Mouse (Mus musculus) liver, adult 2 months (tissue): ENCODE measurements around the gene Kars. TPM values are rescaled to one million over a fixed set of nuclear protein-coding genes. Genes with fewer than 3 reads are reported as not detected.
A peak's percentile ranks its signal among the peaks of the same experiment; 100 is the strongest.

ENCODE experiments used
- DNase-seq: peaks from one replicate; pipeline ENCODE4 v3.0.0-alpha.2; 2011; ENCODE audit warnings: low read depth, low spot score; ENCODE audit errors: extremely low read depth
- H3K27ac ChIP-seq: fragments of 200-500 bp; replicated peaks from 2 replicates; pipeline ENCODE4 v1.5.1; 2012; ENCODE audit warnings: low read depth, mild to moderate bottlenecking, control low read depth, inconsistent platforms, low read length; ENCODE audit not compliant: insufficient read depth
- H3K27me3 ChIP-seq: fragments of 200-500 bp; 2 replicates; pipeline ENCODE4 v1.6.1; 2012; ENCODE audit warnings: mild to moderate bottlenecking, moderate library complexity, low read length, inconsistent platforms; ENCODE audit not compliant: control insufficient read depth, insufficient read depth
- H3K36me3 ChIP-seq: fragments of 200-500 bp; 2 replicates; pipeline ENCODE4 v1.6.1; 2012; ENCODE audit warnings: low read length, inconsistent platforms; ENCODE audit not compliant: control insufficient read depth, insufficient read depth
- H3K4me1 ChIP-seq: fragments of 200-500 bp; 2 replicates; pipeline ENCODE4 v1.6.1; 2011; ENCODE audit warnings: low read length; ENCODE audit not compliant: control insufficient read depth, insufficient read depth
- H3K4me3 ChIP-seq: fragments of 200-500 bp; 2 replicates; pipeline ENCODE4 v1.5.1; 2011; ENCODE audit warnings: low read depth, mild to moderate bottlenecking, control low read depth, low read length, moderate library complexity; ENCODE audit not compliant: insufficient read depth
- H3K79me2 ChIP-seq: fragments of 200-500 bp; 2 replicates; pipeline ENCODE4 v1.6.1; 2012; ENCODE audit warnings: inconsistent platforms, mild to moderate bottlenecking, low read length, moderate library complexity; ENCODE audit not compliant: control insufficient read depth, insufficient read depth
- H3K9ac ChIP-seq: fragments of 200-500 bp; 2 replicates; pipeline ENCODE4 v1.6.1; 2012; ENCODE audit warnings: low read depth, mild to moderate bottlenecking, control low read depth, inconsistent platforms, low read length
- CTCF ChIP-seq: fragments of 200-500 bp; IDR thresholded peaks from 2 replicates; pipeline ENCODE4 v1.5.1; 2011; ENCODE audit warnings: low read depth, low read length, control low read depth
- POLR2A ChIP-seq: fragments of 200-500 bp; IDR thresholded peaks from 2 replicates; pipeline ENCODE4 v1.6.1; 2011; ENCODE audit warnings: low read length, control low read depth; ENCODE audit not compliant: insufficient read depth; ENCODE audit errors: extremely low read depth
- whole genome bisulfite sequencing: fragments of 180-500 bp; shearing (Covaris S2); methylation state at CpG from one replicate; pipeline ENCODE4 v1.1.7; 2018; 5-methylcytosine and 5-hydroxymethylcytosine counted together
- polyA plus RNA-seq: library from polyadenylated mRNA; depleted of rRNA; stranded (reverse); fragments of >200 nt; gene quantifications from 2 replicates; pipeline ENCODE4 v1.2.3, GENCODE M21; 2012
- total RNA-seq: library from RNA; depleted of rRNA; stranded (reverse); fragments of >200 nt; gene quantifications from 2 replicates; pipeline ENCODE4 v1.2.3, GENCODE M21; 2014

The Kars gene
- total and polyA plus RNA-seq, 2 experiments = 29.5 to 50.9 TPM

DNA sequence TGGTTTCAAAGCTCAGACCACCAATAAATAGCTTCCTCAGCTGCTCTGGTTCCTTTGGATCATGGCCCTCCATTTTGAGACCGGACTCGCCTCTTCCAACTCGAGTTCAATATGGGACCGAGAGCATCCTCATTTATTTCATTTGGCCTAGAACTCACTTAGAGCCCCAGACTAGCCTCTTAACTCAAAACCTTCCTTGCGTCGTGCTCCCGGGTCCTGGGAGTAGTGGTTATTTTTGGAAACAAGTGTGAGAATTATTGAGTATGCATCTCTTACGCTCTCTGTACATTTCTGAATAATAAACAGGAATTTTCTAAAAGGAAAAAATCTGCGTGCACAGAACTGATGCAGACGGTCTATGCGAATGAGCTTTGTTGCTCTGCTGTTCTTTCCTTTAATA lies 3.8 kb upstream of the Kars start, which contains the start of gene Gm6793:
Gene Gm6793 (minus strand): TSS at position 101 of the 400 bp plus-strand sequence.
- no peaks in the 10 kb centered on the region for H3K27me3 ChIP-seq
- no peak within 1 kb of the TSS for H3K4me3 ChIP-seq
- WGBS = 95% methylated on average over 11 of the region's 11 CpGs
- no peak for DNase-seq
- H3K79me2 ChIP-seq = peaks cover 3% of the 10 kb centered on the region; the same call in 1 of the 2 replicates
- TF ChIP-seq POLR2A = no peak
- H3K9ac ChIP-seq = no peak within 1 kb of the TSS
- no peaks in the 10 kb centered on the region; the same call in 1 of the 2 replicates for H3K4me1 ChIP-seq
- H3K36me3 ChIP-seq = peaks cover 16% of the 10 kb centered on the region
- no peak within 1 kb of the TSS for H3K27ac ChIP-seq

DNA sequence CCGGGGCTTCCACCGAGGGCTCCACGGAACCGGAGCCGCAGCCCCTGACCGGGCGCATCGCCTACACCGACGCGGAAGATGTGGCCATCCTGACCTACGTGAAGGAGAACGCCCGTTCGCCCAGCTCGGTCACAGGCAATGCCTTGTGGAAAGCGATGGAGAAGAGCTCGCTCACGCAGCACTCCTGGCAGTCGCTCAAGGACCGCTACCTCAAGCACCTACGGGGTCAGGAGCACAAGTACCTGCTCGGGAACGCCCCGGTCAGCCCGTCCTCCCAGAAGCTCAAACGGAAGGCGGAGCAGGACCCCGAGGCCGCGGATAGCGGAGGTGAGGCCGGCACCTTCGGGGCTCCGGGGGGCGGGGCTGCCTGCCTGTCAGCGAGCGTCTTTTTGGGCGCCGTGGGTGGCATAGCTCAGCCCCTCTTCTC lies 706 bp upstream of the Kars start:
- under 1% methylated on average over 40 of the region's 40 CpGs for WGBS
- Histone ChIP-seq H3K27me3 (no peaks in the 10 kb centered on the region), H3K27ac (peak overlapping the region; percentile 57), H3K36me3 (peaks cover 2% of the 10 kb centered on the region; the same call in 1 of the 2 replicates), H3K4me1 (no peaks in the 10 kb centered on the region; the same call in 1 of the 2 replicates), H3K79me2 (peaks cover 8% of the 10 kb centered on the region; the same call in 1 of the 2 replicates), H3K4me3 (peak overlapping the region; percentile 92), H3K9ac (peak overlapping the region; percentile 88)
- peak; percentile 51 for DNase-seq
- TF ChIP-seq CTCF = no peak

DNA sequence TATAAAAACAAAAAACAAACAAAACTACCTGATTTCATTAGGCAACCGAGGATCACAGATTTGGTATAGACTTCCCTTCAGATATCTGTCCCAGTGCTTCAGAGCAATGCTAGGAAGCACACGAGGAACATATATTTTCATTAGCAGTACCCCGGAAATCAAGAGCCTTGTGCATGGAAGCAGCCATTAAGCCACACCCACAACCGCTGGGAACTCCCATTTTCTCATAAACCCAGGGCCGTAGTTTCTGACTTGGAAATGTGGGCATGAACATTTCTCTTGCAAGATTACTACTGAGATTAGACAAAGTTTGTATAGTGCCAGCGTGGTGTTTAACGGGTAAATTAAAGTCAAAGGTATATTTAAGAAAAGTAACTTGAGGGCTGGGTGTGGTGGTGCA lies 1.6 kb downstream of the Kars start:
- Histone ChIP-seq H3K4me3 (no peak overlapping the region), H3K27me3 (no peaks in the 10 kb centered on the region), H3K36me3 (peaks cover 7% of the 10 kb centered on the region; the same call in 1 of the 2 replicates), H3K9ac (no peak overlapping the region), H3K79me2 (peaks cover 8% of the 10 kb centered on the region; the same call in 1 of the 2 replicates), H3K27ac (no peak overlapping the region), H3K4me1 (no peaks in the 10 kb centered on the region; the same call in 1 of the 2 replicates)
- WGBS = 91% methylated on average over 7 of the region's 7 CpGs
- DNase-seq = no peak
- TF ChIP-seq CTCF (no peak), POLR2A (no peak)

DNA sequence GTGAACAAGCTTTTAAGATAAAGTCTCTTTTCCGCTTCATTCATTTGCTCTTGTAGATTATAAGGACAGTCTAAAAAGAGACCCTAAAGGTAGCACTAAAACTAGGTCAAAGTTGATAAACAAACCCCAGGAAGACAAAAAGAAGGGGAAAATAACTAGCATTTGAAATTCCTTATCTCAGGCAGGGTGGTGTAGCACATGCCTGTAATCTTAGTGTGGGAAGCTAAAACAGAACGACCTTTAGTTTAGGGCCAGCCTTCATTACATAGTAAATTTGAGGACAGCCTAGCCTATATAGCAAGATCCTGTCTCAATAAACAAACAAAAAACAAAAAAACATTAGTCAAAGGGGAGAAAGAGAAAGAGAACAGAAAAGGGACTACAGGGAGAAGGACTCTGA lies 3.5 kb downstream of the Kars start:
- H3K27me3 ChIP-seq = no peaks in the 10 kb centered on the region
- TF ChIP-seq POLR2A = no peak
- no peak for TF ChIP-seq CTCF
- no peak for DNase-seq
- no peak overlapping the region for H3K4me3 ChIP-seq
- peaks cover 8% of the 10 kb centered on the region; the same call in 1 of the 2 replicates for H3K79me2 ChIP-seq
- peaks cover 14% of the 10 kb centered on the region; the same call in 1 of the 2 replicates for H3K36me3 ChIP-seq
- H3K27ac ChIP-seq = no peak overlapping the region
- no peak overlapping the region for H3K9ac ChIP-seq
- H3K4me1 ChIP-seq = no peaks in the 10 kb centered on the region; the same call in 1 of the 2 replicates
- 84% methylated on average over 2 of the region's 2 CpGs for WGBS

DNA sequence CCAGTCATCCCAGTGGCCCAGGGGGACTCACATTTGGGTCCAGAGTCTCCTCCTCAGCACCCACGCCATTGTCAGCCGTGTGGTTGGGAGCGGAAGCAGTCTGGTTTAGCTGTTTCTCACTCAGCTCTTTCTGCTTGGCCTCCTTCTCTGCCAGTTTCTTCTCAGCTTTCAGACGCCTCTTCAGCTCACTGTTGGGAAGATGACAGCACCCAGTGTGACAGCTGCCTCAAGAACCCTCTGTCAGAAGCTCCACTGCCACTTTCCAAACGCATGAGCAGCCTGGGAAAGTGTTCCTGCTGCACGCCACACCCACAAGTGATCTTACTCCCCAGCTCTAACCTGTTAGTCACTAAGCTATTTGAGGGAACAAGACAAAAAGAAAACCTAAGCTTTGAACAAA lies 5.5 kb downstream of the Kars start:
- no peak overlapping the region for H3K4me3 ChIP-seq
- H3K9ac ChIP-seq = no peak overlapping the region
- DNase-seq = no peak
- no peak for TF ChIP-seq POLR2A
- TF ChIP-seq CTCF = no peak
- peaks cover 5% of the 10 kb centered on the region; the same call in 1 of the 2 replicates for H3K79me2 ChIP-seq
- H3K27me3 ChIP-seq = no peaks in the 10 kb centered on the region
- 97% methylated on average over 6 of the region's 6 CpGs for WGBS
- H3K4me1 ChIP-seq = no peaks in the 10 kb centered on the region; the same call in 1 of the 2 replicates
- H3K36me3 ChIP-seq = peaks cover 33% of the 10 kb centered on the region
- no peak overlapping the region for H3K27ac ChIP-seq

DNA sequence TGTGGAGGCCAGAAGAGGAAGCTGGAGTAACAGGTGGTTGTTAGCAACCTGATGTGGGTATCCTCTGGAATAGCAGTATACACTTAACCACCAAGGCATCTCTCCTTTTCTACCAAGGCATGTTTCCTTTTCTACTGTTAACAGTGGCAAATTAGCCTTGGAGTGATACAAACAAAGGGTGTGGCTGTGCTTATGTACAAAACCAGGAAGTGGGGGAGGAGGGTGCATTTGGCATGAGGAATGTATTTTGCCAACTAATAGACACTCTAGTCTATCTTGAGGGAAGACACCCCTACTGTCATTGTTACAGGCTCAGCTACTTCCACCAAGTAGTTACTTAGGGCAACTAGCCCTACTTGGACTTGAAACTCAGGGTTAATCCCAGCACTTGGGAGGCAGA lies 6.4 kb downstream of the Kars start:
- Histone ChIP-seq H3K9ac (no peak overlapping the region), H3K27ac (no peak overlapping the region), H3K4me1 (no peaks in the 10 kb centered on the region), H3K4me3 (no peak overlapping the region), H3K36me3 (peaks cover 42% of the 10 kb centered on the region), H3K27me3 (no peaks in the 10 kb centered on the region), H3K79me2 (peaks cover 4% of the 10 kb centered on the region; the same call in 1 of the 2 replicates)
- DNase-seq = no peak
- TF ChIP-seq CTCF (no peak), POLR2A (no peak)
